Mouse (Mus musculus): ENCODE measurements around the gene Cdk5rap2. TPM values are rescaled to one million over a fixed set of nuclear protein-coding genes. Genes with fewer than 3 reads are reported as not detected.

Gene Cdk5rap2
- total RNA-seq, 2 experiments from 2014 or later: 8.9 to 12.0 TPM

- no peak for DNase-seq (ENCODE audit: extremely low spot score in 1 of 2, low spot score in 2 of 2)
- intact Hi-C loops (cut with DNase I): no loop called here
Measured at GRCm38 (mm10) chr4:70361366-70361765, 48.9 kb downstream of the Cdk5rap2 start.

GRCm38 (mm10) chr4:70355659-70356350, 54.4 kb downstream of the Cdk5rap2 start:
- intact Hi-C loops (cut with DNase I): loop anchor here (5.0 kb wide), 1 partner anchor 84 kb away; no protein-coding TSS in a partner anchor
- DNase-seq (ENCODE audit: extremely low spot score in 1 of 2, low spot score in 2 of 2): peak; percentile 65 to 69

GRCm38 (mm10) chr4:70354448-70354847, 55.8 kb downstream of the Cdk5rap2 start:
- DNase-seq (ENCODE audit: extremely low spot score in 1 of 2, low spot score in 2 of 2): no peak
- intact Hi-C loops (cut with DNase I): no loop called here

- intact Hi-C loops (cut with DNase I): no loop called here
Measured at GRCm38 (mm10) chr4:70353656-70354055, 56.6 kb downstream of the Cdk5rap2 start.

GRCm38 (mm10) chr4:70335444-70336144, 74.6 kb downstream of the Cdk5rap2 start:
- no peak for DNase-seq (ENCODE audit: extremely low spot score in 1 of 2, low spot score in 2 of 2)
- intact Hi-C loops (cut with DNase I): no loop called here

More at GRCm38 (mm10) chr4:70353656-70354055, 56.6 kb downstream of the Cdk5rap2 start:
- DNase-seq (ENCODE audit: extremely low spot score in 1 of 2, low spot score in 2 of 2): no peak

GRCm38 (mm10) chr4:70334995-70335394, 75.2 kb downstream of the Cdk5rap2 start:
- intact Hi-C loops (cut with DNase I): no loop called here
- no peak for DNase-seq (ENCODE audit: extremely low spot score in 1 of 2, low spot score in 2 of 2)

GRCm38 (mm10) chr4:70332981-70333380, 77.3 kb downstream of the Cdk5rap2 start:
- DNase-seq (ENCODE audit: extremely low spot score in 1 of 2, low spot score in 2 of 2): no peak
- intact Hi-C loops (cut with DNase I): no loop called here

GRCm38 (mm10) chr4:70332576-70332975, 77.7 kb downstream of the Cdk5rap2 start:
- intact Hi-C loops (cut with DNase I): no loop called here
- no peak for DNase-seq (ENCODE audit: extremely low spot score in 1 of 2, low spot score in 2 of 2)

GRCm38 (mm10) chr4:70331181-70331580, 79.1 kb downstream of the Cdk5rap2 start:
- intact Hi-C loops (cut with DNase I): no loop called here
- no peak for DNase-seq (ENCODE audit: extremely low spot score in 1 of 2, low spot score in 2 of 2)

GRCm38 (mm10) chr4:70328033-70328432, 82.2 kb downstream of the Cdk5rap2 start:
- no peak for DNase-seq (ENCODE audit: extremely low spot score in 1 of 2, low spot score in 2 of 2)
- intact Hi-C loops (cut with DNase I): no loop called here

- intact Hi-C loops (cut with DNase I): no loop called here
Measured at GRCm38 (mm10) chr4:70327436-70327835, 82.8 kb downstream of the Cdk5rap2 start.

GRCm38 (mm10) chr4:70321586-70321985, 88.7 kb downstream of the Cdk5rap2 start:
- intact Hi-C loops (cut with DNase I): no loop called here
- DNase-seq (ENCODE audit: extremely low spot score in 1 of 2, low spot score in 2 of 2): no peak

More at GRCm38 (mm10) chr4:70327436-70327835, 82.8 kb downstream of the Cdk5rap2 start:
- DNase-seq (ENCODE audit: extremely low spot score in 1 of 2, low spot score in 2 of 2): no peak

GRCm38 (mm10) chr4:70312170-70312569, 98.1 kb downstream of the Cdk5rap2 start:
- DNase-seq (ENCODE audit: extremely low spot score in 1 of 2, low spot score in 2 of 2): no peak
- intact Hi-C loops (cut with DNase I): no loop called here

GRCm38 (mm10) chr4:70311530-70311929, 98.7 kb downstream of the Cdk5rap2 start:
- DNase-seq (ENCODE audit: extremely low spot score in 1 of 2, low spot score in 2 of 2): peak in 1 of 2 experiments; percentile 46
- intact Hi-C loops (cut with DNase I): no loop called here

- intact Hi-C loops (cut with DNase I): no loop called here
- DNase-seq (ENCODE audit: extremely low spot score in 1 of 2, low spot score in 2 of 2): peak; percentile 50 to 73
Measured at GRCm38 (mm10) chr4:70307230-70307629, 103.0 kb downstream of the Cdk5rap2 start.

- no peak for DNase-seq (ENCODE audit: extremely low spot score in 1 of 2, low spot score in 2 of 2)
Measured at GRCm38 (mm10) chr4:70303870-70304269, 106.4 kb downstream of the Cdk5rap2 start.

GRCm38 (mm10) chr4:70301187-70301586, 109.1 kb downstream of the Cdk5rap2 start:
- intact Hi-C loops (cut with DNase I): no loop called here

More at GRCm38 (mm10) chr4:70303870-70304269, 106.4 kb downstream of the Cdk5rap2 start:
- intact Hi-C loops (cut with DNase I): no loop called here

GRCm38 (mm10) chr4:70289361-70289760, 120.9 kb downstream of the Cdk5rap2 start:
- intact Hi-C loops (cut with DNase I): no loop called here
- DNase-seq (ENCODE audit: extremely low spot score in 1 of 2, low spot score in 2 of 2): no peak

More at GRCm38 (mm10) chr4:70301187-70301586, 109.1 kb downstream of the Cdk5rap2 start:
- peak; percentile 31 to 36 for DNase-seq (ENCODE audit: extremely low spot score in 1 of 2, low spot score in 2 of 2)

GRCm38 (mm10) chr4:70283163-70283562, 127.1 kb downstream of the Cdk5rap2 start:
- intact Hi-C loops (cut with DNase I): no loop called here

GRCm38 (mm10) chr4:70278882-70279281, 131.4 kb downstream of the Cdk5rap2 start:
- intact Hi-C loops (cut with DNase I): no loop called here
- DNase-seq (ENCODE audit: extremely low spot score in 1 of 2, low spot score in 2 of 2): no peak

More at GRCm38 (mm10) chr4:70283163-70283562, 127.1 kb downstream of the Cdk5rap2 start:
- no peak for DNase-seq (ENCODE audit: extremely low spot score in 1 of 2, low spot score in 2 of 2)
